Mouse (Mus musculus) thymus, postnatal 0 days (tissue): ENCODE measurements at regions not wholly inside any gene's neighbourhood (a gene's known extent, or its start where the extent isn't known, plus 50 kb on each side); places are given as distances from the start of the nearest gene placed in this dataset.

ENCODE experiments used
- DNase-seq: peaks from one replicate; pipeline ENCODE4 v3.0.0-alpha.2; 2015; ENCODE audit warnings: low spot score

GRCm38 (mm10) chr13:51930301-51930747 lies 83.8 kb downstream of the Gadd45g start:
- DNase-seq = no peak

GRCm38 (mm10) chr13:51930931-51931330 lies 84.5 kb downstream of the Gadd45g start:
- no peak for DNase-seq

- DNase-seq = peak; percentile 57
Observed at GRCm38 (mm10) chr13:51935827-51936226, 89.3 kb downstream of the Gadd45g start.

GRCm38 (mm10) chr13:51936441-51936840 lies 90.0 kb downstream of the Gadd45g start:
- DNase-seq = no peak

GRCm38 (mm10) chr13:51937898-51938297 lies 91.4 kb downstream of the Gadd45g start:
- peak; percentile 58 for DNase-seq

- DNase-seq = no peak
Observed at GRCm38 (mm10) chr13:51939262-51939661, 92.8 kb downstream of the Gadd45g start.

- no peak for DNase-seq
Observed at GRCm38 (mm10) chr13:51939715-51940114, 93.2 kb downstream of the Gadd45g start.

GRCm38 (mm10) chr13:51946171-51946570 lies 99.7 kb downstream of the Gadd45g start:
- DNase-seq = no peak

GRCm38 (mm10) chr13:51948896-51949295 lies 102.4 kb downstream of the Gadd45g start:
- DNase-seq = no peak

- DNase-seq = peak; percentile 41
Observed at GRCm38 (mm10) chr13:51951506-51952038, 105.1 kb downstream of the Gadd45g start.

GRCm38 (mm10) chr13:51953084-51953483 lies 106.6 kb downstream of the Gadd45g start:
- DNase-seq = no peak

- DNase-seq = no peak
Observed at GRCm38 (mm10) chr13:51953569-51953968, 107.1 kb downstream of the Gadd45g start.

GRCm38 (mm10) chr13:51957101-51957500 lies 110.6 kb downstream of the Gadd45g start:
- no peak for DNase-seq

- peak; percentile 50 for DNase-seq
Observed at GRCm38 (mm10) chr13:51959591-51959990, 113.1 kb downstream of the Gadd45g start.

GRCm38 (mm10) chr13:51960262-51960661 lies 113.8 kb downstream of the Gadd45g start:
- no peak for DNase-seq

- no peak for DNase-seq
Observed at GRCm38 (mm10) chr13:51962191-51962611, 115.7 kb downstream of the Gadd45g start.

- DNase-seq = no peak
Observed at GRCm38 (mm10) chr13:51962676-51963075, 116.2 kb downstream of the Gadd45g start.

GRCm38 (mm10) chr13:51963966-51964365 lies 117.5 kb downstream of the Gadd45g start:
- DNase-seq = peak; percentile 24

- DNase-seq = peak; percentile 60
Observed at GRCm38 (mm10) chr13:51964416-51964815, 117.9 kb downstream of the Gadd45g start.

- no peak for DNase-seq
Observed at GRCm38 (mm10) chr13:51964921-51965320, 118.4 kb downstream of the Gadd45g start.

GRCm38 (mm10) chr13:51968103-51968502 lies 121.6 kb downstream of the Gadd45g start:
- no peak for DNase-seq

- no peak for DNase-seq
Observed at GRCm38 (mm10) chr13:51968796-51969195, 122.3 kb downstream of the Gadd45g start.

GRCm38 (mm10) chr13:51970051-51970450 lies 123.6 kb downstream of the Gadd45g start:
- peak; percentile 46 for DNase-seq
